Mouse (Mus musculus): ENCODE data around the gene Hist1h4f.
"Not testable (repeated sequence)": the region's sequence is repeated elsewhere in the genome, so short reads cannot be mapped to it uniquely, and the experiment has no call there.

Hist1h4f gene

GRCm38 (mm10) chr13:23554925-23555838 lies 3.7 kb upstream of the Hist1h4f start:
- peak; percentile 89 for DNase-seq (ENCODE audit: low read depth, low spot score)

- no peak for DNase-seq (ENCODE audit: low read depth, low spot score)
Observed at GRCm38 (mm10) chr13:23554393-23554792, 2.9 kb upstream of the Hist1h4f start.

- DNase-seq (ENCODE audit: low read depth, low spot score) = no peak
Observed at GRCm38 (mm10) chr13:23552962-23553361, 1.5 kb upstream of the Hist1h4f start, which contains the start of gene Hist1h1d. Hist1h1d (plus strand) TSS chr13:23553262.

GRCm38 (mm10) chr13:23551931-23552914 lies 775 bp upstream of the Hist1h4f start:
- DNase-seq (ENCODE audit: low read depth, low spot score) = no peak

- DNase-seq (ENCODE audit: low read depth, low spot score) = no peak
Observed at GRCm38 (mm10) chr13:23550761-23551145, 695 bp downstream of the Hist1h4f start.

GRCm38 (mm10) chr13:23546694-23547093 lies 4.8 kb downstream of the Hist1h4f start:
- no peak for DNase-seq (ENCODE audit: low read depth, low spot score)

- DNase-seq (ENCODE audit: low read depth, low spot score) = not testable (repeated sequence)
Observed at GRCm38 (mm10) chr13:23544787-23545120, 6.7 kb downstream of the Hist1h4f start.

GRCm38 (mm10) chr13:23543965-23544786 lies 7.3 kb downstream of the Hist1h4f start, which contains the start of gene Hist1h3f:
Hist1h3f (plus strand) TSS chr13:23544052.
- peak; percentile 93 for DNase-seq (ENCODE audit: low read depth, low spot score)

- DNase-seq (ENCODE audit: low read depth, low spot score) = peak; percentile 90
Observed at GRCm38 (mm10) chr13:23542999-23543607, 8.3 kb downstream of the Hist1h4f start, which contains the start of gene Hist1h2bh. Hist1h2bh (minus strand) TSS chr13:23543392.

- DNase-seq (ENCODE audit: low read depth, low spot score) = not testable (repeated sequence)
Observed at GRCm38 (mm10) chr13:23542225-23542980, 9.0 kb downstream of the Hist1h4f start.

- DNase-seq (ENCODE audit: low read depth, low spot score) = no peak
Observed at GRCm38 (mm10) chr13:23541497-23541896, 10.0 kb downstream of the Hist1h4f start.

- DNase-seq (ENCODE audit: low read depth, low spot score) = not testable (repeated sequence)
Observed at GRCm38 (mm10) chr13:23539821-23540220, 11.6 kb downstream of the Hist1h4f start.

GRCm38 (mm10) chr13:23538249-23538648 lies 13.2 kb downstream of the Hist1h4f start:
- DNase-seq (ENCODE audit: low read depth, low spot score) = no peak

- DNase-seq (ENCODE audit: low read depth, low spot score) = no peak
Observed at GRCm38 (mm10) chr13:23537006-23537710, 14.3 kb downstream of the Hist1h4f start.

- no peak for DNase-seq (ENCODE audit: low read depth, low spot score)
Observed at GRCm38 (mm10) chr13:23536076-23536822, 15.2 kb downstream of the Hist1h4f start.

- DNase-seq (ENCODE audit: low read depth, low spot score) = peak; percentile 94
Observed at GRCm38 (mm10) chr13:23535137-23536075, 16.0 kb downstream of the Hist1h4f start, which contains the start of gene Hist1h3g. Hist1h3g (plus strand) TSS chr13:23535422.

Data from c-Kit-negative CD71-positive TER-119-positive erythroid progenitor cells, embryonic 14.5 days (primary cell).